Mouse (Mus musculus): ENCODE data around the gene Akap2.

The Akap2 gene

GRCm38 (mm10) chr4:57833060-57833459 lies 115.6 kb downstream of the Akap2 start:
- no peak for DNase-seq (ENCODE audit: low spot score)

GRCm38 (mm10) chr4:57834141-57834540 lies 116.7 kb downstream of the Akap2 start:
- DNase-seq (ENCODE audit: low spot score): no peak

- DNase-seq (ENCODE audit: low spot score): no peak
These were observed 119.6 kb downstream of the Akap2 start for GRCm38 (mm10) chr4:57837089-57837488.

DNA sequence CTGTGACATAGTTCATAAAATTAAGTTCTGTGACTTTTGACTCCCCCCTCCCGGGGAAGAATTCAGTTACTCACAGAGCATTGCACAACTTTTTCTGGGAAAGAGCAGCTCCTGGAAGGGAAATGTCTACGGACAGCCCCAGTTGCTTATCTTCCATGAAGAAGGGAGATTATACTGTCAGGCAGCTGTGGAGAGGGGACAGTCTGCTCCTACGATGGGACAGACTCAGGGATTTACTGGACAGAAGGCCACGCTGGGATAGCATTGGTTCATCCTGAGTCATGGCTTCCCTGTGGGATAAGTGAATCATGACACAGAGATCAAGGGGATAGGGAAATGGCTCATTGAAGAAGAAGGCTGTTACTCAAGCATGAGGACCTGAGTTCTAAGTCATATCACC lies 121.9 kb downstream of the Akap2 start:
- no peak for DNase-seq (ENCODE audit: low spot score)

- no peak for DNase-seq (ENCODE audit: low spot score)
These were observed 124.5 kb downstream of the Akap2 start for GRCm38 (mm10) chr4:57841911-57842310.

- DNase-seq (ENCODE audit: low spot score): no peak
These were observed 125.2 kb downstream of the Akap2 start for GRCm38 (mm10) chr4:57842472-57843305.

DNA sequence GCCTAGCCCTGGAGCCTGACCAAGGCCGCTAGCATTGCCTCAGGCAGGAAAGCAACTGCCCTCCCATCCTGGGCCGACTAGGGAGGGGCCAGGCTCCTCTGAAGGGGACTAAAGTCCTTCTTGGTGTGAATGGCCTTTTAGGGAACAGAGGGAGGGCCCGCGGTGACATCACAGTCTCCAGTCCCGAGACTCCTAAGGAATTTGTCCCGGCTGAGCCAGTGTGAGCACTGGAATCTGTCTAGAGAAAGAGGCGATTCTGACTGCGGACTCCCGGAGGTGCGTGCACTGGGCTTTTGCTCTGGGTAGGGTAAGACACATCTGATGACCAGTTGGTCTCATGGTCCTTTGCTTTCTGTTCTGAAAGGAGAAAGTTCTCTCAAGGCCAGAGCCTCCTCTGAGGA lies 127.6 kb downstream of the Akap2 start:
- DNase-seq (ENCODE audit: low spot score): peak; percentile 91

DNA sequence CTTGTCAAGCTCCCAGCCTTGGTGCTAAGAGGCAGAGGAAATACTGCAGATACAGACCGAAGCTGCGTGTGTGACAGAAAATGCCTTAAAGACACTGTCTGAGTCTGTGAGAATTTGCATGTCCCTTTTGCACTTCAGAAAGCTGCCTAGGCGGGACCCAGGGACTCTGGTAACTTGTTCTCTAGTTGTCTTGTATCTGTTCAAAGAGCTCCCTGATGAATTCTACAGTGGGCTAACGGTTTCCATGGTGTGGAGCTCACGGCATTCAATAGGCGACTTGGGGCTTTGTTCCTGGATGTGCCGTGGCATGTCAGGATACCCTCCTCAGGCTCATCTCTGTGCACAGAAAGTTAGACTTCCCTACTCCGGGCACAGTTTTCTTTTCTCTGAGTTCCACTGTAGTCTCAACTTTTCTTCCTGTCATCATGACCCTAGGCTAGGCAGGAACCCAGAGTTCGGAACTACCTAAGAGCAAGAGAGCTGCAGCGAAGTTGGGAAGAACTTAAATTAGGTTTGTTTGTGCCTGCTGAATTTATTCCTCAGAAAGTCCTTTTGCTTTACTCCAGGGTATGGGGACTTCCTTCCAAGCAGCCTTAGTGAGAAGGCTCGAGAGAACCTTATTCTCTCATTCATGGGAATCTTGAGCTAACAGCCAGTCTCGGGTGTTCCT lies 128.2 kb downstream of the Akap2 start:
- DNase-seq (ENCODE audit: low spot score): no peak

- no peak for DNase-seq (ENCODE audit: low spot score)
These were observed 129.0 kb downstream of the Akap2 start for GRCm38 (mm10) chr4:57846381-57846990.

- peak; percentile 13 for DNase-seq (ENCODE audit: low spot score)
These were observed 129.6 kb downstream of the Akap2 start for GRCm38 (mm10) chr4:57846991-57847422.

DNA sequence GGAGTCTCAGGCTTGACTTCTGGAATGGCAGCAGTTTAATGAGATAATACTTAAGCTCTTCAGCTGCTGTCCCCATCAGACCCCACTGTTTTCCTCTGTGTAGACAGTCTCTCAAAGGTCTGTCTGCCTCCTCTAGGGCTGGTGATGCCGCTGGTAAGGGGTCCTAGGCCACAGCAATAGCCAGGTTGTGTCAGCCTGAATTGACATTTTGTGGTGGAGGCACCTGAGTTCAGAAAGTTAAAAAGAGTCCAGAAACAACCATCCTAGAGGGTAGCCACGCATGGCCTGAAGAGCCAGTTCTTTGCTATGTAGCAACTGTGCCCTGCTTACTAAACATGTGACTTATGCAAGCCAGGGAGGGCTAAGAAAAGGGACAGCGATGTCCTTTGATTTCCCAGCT lies 130.2 kb downstream of the Akap2 start:
- DNase-seq (ENCODE audit: low spot score): no peak

- no peak for DNase-seq (ENCODE audit: low spot score)
These were observed 132.0 kb downstream of the Akap2 start for GRCm38 (mm10) chr4:57849465-57849864.

GRCm38 (mm10) chr4:57851731-57852130 lies 134.3 kb downstream of the Akap2 start:
- DNase-seq (ENCODE audit: low spot score): no peak

DNA sequence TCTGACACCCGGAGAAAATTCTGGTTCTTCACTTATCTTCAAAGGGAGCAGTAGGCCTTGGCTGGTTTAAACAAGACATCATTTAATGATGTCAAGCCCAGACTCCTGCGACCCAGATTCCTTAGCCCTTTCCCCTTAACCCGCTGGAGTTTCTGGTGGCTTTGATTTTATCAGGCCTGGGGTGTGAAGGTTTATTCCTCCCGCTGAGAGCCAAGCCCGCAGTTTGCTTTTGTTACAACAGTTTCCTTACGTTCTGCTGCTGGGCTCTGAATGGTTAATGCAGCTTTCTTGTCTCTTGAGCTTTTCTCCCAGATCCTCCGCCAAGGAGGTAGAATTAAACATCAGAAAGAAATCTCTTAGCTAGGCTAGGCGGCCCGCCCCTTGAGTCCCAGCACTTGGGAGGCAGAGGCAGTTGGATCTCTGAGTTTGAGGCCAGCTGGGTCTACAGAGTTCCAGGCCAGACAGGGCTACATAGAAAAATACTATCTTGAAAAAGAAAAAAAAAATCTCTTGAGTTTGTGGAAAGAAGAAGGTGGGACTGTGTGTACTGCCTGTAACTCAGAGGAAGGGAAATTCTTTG lies 135.1 kb downstream of the Akap2 start:
- DNase-seq (ENCODE audit: low spot score): no peak

DNA sequence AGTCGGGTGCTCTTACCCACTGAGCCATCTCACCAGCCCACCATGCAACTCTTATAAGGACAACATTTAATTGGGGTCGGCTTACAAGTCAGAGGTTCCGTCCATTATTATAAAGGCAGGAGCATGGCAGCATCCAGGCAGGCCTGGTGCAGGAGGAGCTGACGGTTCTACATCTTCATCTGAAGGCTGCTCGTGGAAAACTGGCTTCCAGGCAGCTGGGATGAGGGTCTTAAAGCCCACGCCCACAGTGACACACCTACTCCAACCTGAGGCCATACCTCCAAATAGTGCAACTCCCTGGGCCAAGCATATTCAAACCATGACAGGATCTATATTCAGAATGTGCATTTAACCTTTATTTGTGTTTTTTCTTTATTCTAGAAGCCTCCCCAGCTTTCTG lies 136.7 kb downstream of the Akap2 start:
- no peak for DNase-seq (ENCODE audit: low spot score)

DNA sequence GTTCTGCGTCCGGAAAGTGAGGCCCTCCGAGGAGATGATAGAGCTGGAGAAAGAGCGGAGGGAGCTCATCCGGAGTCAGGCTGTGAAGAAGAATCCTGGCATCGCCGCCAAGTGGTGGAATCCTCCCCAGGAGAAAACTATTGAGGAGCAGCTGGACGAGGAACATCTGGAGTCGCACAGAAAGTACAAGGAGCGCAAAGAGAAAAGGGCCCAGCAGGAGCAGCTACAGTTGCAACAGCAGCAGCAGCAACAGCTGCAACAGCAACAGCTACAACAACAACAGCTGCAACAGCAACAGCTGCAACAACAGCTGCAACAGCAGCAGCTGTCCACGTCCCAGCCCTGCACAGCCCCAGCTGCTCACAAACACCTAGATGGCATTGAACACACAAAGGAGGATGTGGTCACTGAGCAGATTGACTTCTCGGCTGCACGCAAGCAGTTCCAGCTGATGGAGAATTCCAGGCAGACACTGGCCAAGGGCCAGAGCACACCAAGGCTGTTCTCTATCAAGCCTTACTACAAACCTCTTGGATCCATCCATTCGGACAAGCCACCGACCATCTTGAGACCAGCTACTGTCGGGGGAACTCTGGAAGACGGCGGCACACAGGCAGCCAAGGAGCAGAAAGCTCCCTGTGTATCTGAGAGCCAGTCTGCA lies 138.0 kb downstream of the Akap2 start:
- DNase-seq (ENCODE audit: low spot score): no peak

DNA sequence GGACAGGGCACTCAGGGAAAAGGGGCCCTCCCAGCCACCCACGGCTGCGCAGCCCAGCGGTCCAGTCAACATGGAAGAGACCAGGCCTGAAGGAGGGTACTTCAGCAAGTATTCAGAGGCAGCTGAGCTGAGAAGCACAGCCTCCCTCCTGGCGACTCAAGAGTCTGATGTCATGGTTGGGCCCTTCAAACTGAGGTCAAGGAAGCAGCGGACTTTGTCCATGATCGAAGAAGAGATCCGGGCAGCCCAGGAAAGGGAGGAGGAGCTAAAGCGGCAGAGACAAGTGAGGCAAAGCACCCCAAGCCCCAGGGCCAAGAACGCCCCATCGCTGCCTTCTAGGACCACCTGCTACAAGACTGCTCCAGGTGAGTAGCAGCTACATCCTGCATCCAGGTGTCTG lies 139.2 kb downstream of the Akap2 start:
- no peak for DNase-seq (ENCODE audit: low spot score)

DNA sequence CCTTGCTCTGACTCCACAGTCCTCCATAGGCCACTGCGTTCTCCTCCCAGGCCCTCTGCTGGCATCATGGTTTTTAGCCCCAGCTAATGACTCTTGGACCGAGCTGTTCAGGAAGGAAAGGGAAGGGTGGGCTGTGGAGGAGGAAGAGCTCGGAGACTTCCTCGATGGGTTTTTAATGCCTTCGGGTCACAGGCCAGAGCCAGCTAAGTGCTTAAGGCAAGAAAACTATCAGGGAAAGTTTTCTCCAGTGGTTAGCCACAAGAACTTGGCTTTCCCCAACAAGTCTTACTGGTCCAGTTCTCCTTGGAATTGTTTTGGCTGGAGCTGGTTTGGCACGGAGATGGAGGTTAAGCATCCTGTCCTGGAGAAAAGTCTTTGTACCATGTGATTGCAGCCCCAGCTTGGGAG lies 142.8 kb downstream of the Akap2 start:
- peak; percentile 27 for DNase-seq (ENCODE audit: low spot score)

DNA sequence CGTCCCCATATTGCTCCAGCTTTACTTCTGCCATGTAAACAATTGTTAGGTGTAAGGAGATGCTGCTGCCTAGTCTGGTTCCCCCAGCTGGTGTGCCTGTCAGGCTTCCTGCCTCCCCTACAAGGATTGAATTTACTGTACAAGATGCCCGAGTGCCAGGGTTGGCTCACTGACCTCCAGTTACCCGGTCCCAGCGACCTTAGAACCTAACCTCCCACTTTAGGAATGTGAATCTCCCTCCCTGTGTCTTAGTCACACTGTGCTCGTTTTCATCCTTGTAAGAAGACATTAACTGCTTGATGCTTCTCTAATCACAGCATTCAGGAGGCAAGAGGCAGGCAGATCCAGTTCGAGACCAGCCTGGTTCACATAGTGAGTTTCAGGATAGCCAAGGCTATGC lies 143.7 kb downstream of the Akap2 start:
- no peak for DNase-seq (ENCODE audit: low spot score)

GRCm38 (mm10) chr4:57861856-57862255 lies 144.4 kb downstream of the Akap2 start:
- DNase-seq (ENCODE audit: low spot score): no peak

GRCm38 (mm10) chr4:57862269-57862986 lies 145.0 kb downstream of the Akap2 start:
- DNase-seq (ENCODE audit: low spot score): no peak

Measured in ovary, adult 18-20 months (tissue).